Mouse (Mus musculus) kidney, embryonic 15.5 days (tissue): ENCODE measurements around the gene Fbxw25. TPM values are rescaled to one million over a fixed set of nuclear protein-coding genes. Genes with fewer than 3 reads are reported as not detected.
"Not testable (repeated sequence)": the region's sequence is repeated elsewhere in the genome, so short reads cannot be mapped to it uniquely, and the experiment has no call there.

Experiments
- ATAC-seq: fragments of 200-750 bp; cut with Nextera tagmentation; replicated peaks from 2 replicates; pipeline ENCODE4 v1.8.0; 2017; ENCODE audit warnings: moderate TSS enrichment; ENCODE audit not compliant: low FRiP score
- H3K27ac ChIP-seq: fragments of 300-500 bp; sonication (generic); 2 replicates; pipeline ENCODE4 v1.5.1; 2015; ENCODE audit warnings: mild to moderate bottlenecking, inconsistent platforms
- H3K27me3 ChIP-seq: fragments of 300-500 bp; sonication (generic); 2 replicates; pipeline ENCODE4 v1.6.1; 2015; ENCODE audit warnings: inconsistent platforms
- H3K36me3 ChIP-seq: fragments of 300-500 bp; sonication (generic); 2 replicates; pipeline ENCODE4 v1.6.1; 2015; ENCODE audit warnings: inconsistent platforms
- H3K4me1 ChIP-seq: fragments of 300-500 bp; sonication (generic); 2 replicates; pipeline ENCODE4 v1.6.1; 2015; ENCODE audit warnings: inconsistent platforms
- H3K4me2 ChIP-seq: fragments of 300-500 bp; sonication (generic); 2 replicates; pipeline ENCODE4 v1.6.1; 2015; ENCODE audit warnings: moderate library complexity, mild to moderate bottlenecking, inconsistent platforms
- H3K4me3 ChIP-seq: fragments of 300-500 bp; sonication (generic); replicated peaks from 2 replicates; pipeline ENCODE4 v1.5.1; 2015; ENCODE audit warnings: mild to moderate bottlenecking, inconsistent platforms
- H3K9ac ChIP-seq: fragments of 300-500 bp; sonication (generic); 2 replicates; pipeline ENCODE4 v1.6.1; 2015; ENCODE audit warnings: mild to moderate bottlenecking, inconsistent platforms
- H3K9me3 ChIP-seq: fragments of 300-500 bp; sonication (generic); replicated peaks from 2 replicates; pipeline ENCODE4 v1.6.1; 2016; ENCODE audit warnings: inconsistent platforms
- WGBS: fragments of 180-500 bp; shearing (Covaris S2); methylation state at CpG from one replicate; pipeline ENCODE4 v1.1.7; 2015; ENCODE audit warnings: mixed read lengths; 5-methylcytosine and 5-hydroxymethylcytosine counted together
- polyA plus RNA-seq: library from polyadenylated mRNA; unstranded; fragments of >200 nt; fragmentation: Nextera tagmentation; extraction: Ambion mirVana; gene quantifications from 2 replicates; pipeline ENCODE4 v1.2.1, GENCODE M21; 2015

Gene Fbxw25
- 0.10 and 0.21 TPM in 2 replicates for polyA plus RNA-seq

- not testable (repeated sequence) for H3K27me3 ChIP-seq, H3K4me2 ChIP-seq, H3K4me3 ChIP-seq, H3K4me1 ChIP-seq, H3K9ac ChIP-seq, H3K9me3 ChIP-seq, H3K27ac ChIP-seq, H3K36me3 ChIP-seq, ATAC-seq
- 82% methylated on average over 2 of the region's 2 CpGs for WGBS
These were observed at the start of gene Fbxw25 for GRCm38 (mm10) chr9:109664552-109664951. Fbxw25 (minus strand) TSS chr9:109664652.

- H3K9me3 ChIP-seq, H3K9ac ChIP-seq, H3K4me1 ChIP-seq, ATAC-seq, H3K27ac ChIP-seq, H3K4me3 ChIP-seq, H3K27me3 ChIP-seq, H3K36me3 ChIP-seq, H3K4me2 ChIP-seq: not testable (repeated sequence)
- 78% methylated on average over 4 of the region's 4 CpGs for WGBS
These were observed 38.1 kb upstream of the Fbxw25 start, which contains the start of gene Fbxw18 for GRCm38 (mm10) chr9:109702600-109702999. Fbxw18 (minus strand) TSS chr9:109702700.

- H3K27ac ChIP-seq: no peak overlapping the region
- no peak for ATAC-seq
- H3K9ac ChIP-seq: no peak overlapping the region
- H3K4me1 ChIP-seq: no peaks in the 10 kb centered on the region
- H3K4me2 ChIP-seq: no peak overlapping the region
- H3K4me3 ChIP-seq: no peak overlapping the region
- 9% methylated on average over 1 of the region's 1 CpGs for whole genome bisulfite sequencing
- no peaks in the 10 kb centered on the region for H3K36me3 ChIP-seq
- H3K27me3 ChIP-seq: no peaks in the 10 kb centered on the region
- no peaks in the 10 kb centered on the region for H3K9me3 ChIP-seq
These were observed 20.8 kb upstream of the Fbxw25 start for GRCm38 (mm10) chr9:109685299-109685698.

- not testable (repeated sequence) for H3K4me1 ChIP-seq, H3K4me2 ChIP-seq, H3K27ac ChIP-seq, H3K36me3 ChIP-seq, H3K9ac ChIP-seq, H3K4me3 ChIP-seq, H3K27me3 ChIP-seq, H3K9me3 ChIP-seq, ATAC-seq
- WGBS: 88% methylated on average over 2 of the region's 2 CpGs
These were observed 38.5 kb downstream of the Fbxw25 start, which contains the start of gene Fbxw24 for GRCm38 (mm10) chr9:109625957-109626356. Fbxw24 (minus strand) TSS chr9:109626057.

GRCm38 (mm10) chr9:109606837-109607236 is 57.6 kb downstream of the Fbxw25 start:
- WGBS: 36% methylated on average over 5 of the region's 5 CpGs
- H3K4me2 ChIP-seq, ATAC-seq, H3K9me3 ChIP-seq, H3K4me1 ChIP-seq, H3K27me3 ChIP-seq, H3K9ac ChIP-seq, H3K27ac ChIP-seq, H3K36me3 ChIP-seq, H3K4me3 ChIP-seq: not testable (repeated sequence)

- not testable (repeated sequence) for ATAC-seq, H3K4me2 ChIP-seq, H3K36me3 ChIP-seq, H3K9me3 ChIP-seq, H3K9ac ChIP-seq, H3K27me3 ChIP-seq, H3K4me3 ChIP-seq, H3K27ac ChIP-seq, H3K4me1 ChIP-seq
- 65% methylated on average over 2 of the region's 2 CpGs for WGBS
These were observed 62.3 kb downstream of the Fbxw25 start for GRCm38 (mm10) chr9:109602128-109602527.

GRCm38 (mm10) chr9:109597226-109597625 is 67.2 kb downstream of the Fbxw25 start:
- Histone ChIP-seq H3K36me3 (no peaks in the 10 kb centered on the region), H3K4me2 (no peak overlapping the region), H3K4me3 (no peak overlapping the region), H3K9ac (no peak overlapping the region), H3K9me3 (no peaks in the 10 kb centered on the region; the same call in none of the 2 replicates), H3K27ac (no peak overlapping the region), H3K4me1 (no peaks in the 10 kb centered on the region), H3K27me3 (no peaks in the 10 kb centered on the region)
- no peak for ATAC-seq

Other genes with a start within 250 kb of the Fbxw25 start
- gene Fbxw16, start 215.5 kb downstream of the Fbxw25 start, polyA plus RNA-seq: not detected in 2 replicates
- not detected in 2 replicates for gene Fbxw19, start 168.8 kb downstream of the Fbxw25 start, polyA plus RNA-seq
- 0.93 and 0.96 TPM in 2 replicates for gene Fbxw15, start 96.4 kb downstream of the Fbxw25 start, polyA plus RNA-seq
- gene Fbxw24, start 38.6 kb downstream of the Fbxw25 start, polyA plus RNA-seq: 0.32 and 0.44 TPM in 2 replicates
- 0.10 TPM in 1 of 2 replicates, not detected in the other for gene Fbxw18, start 38.0 kb upstream of the Fbxw25 start, polyA plus RNA-seq
- gene Fbxw26, start 81.4 kb upstream of the Fbxw25 start, polyA plus RNA-seq: not detected in 2 replicates
- gene Fbxw27, start 126.0 kb upstream of the Fbxw25 start, polyA plus RNA-seq: not detected in 2 replicates
- 14.2 and 14.3 TPM in 2 replicates for gene Spink8, start 147.6 kb upstream of the Fbxw25 start, polyA plus RNA-seq
- gene Nme6, start 168.1 kb upstream of the Fbxw25 start, polyA plus RNA-seq: 70.2 and 78.4 TPM in 2 replicates
- 3.1 and 4.5 TPM in 2 replicates for gene Camp, start 185.0 kb upstream of the Fbxw25 start, polyA plus RNA-seq
- 26.3 and 29.5 TPM in 2 replicates for gene Cdc25a, start 210.9 kb upstream of the Fbxw25 start, polyA plus RNA-seq